Mouse (Mus musculus): Measurements from ENCODE around the gene Vdr. TPM values are rescaled to one million over a fixed set of nuclear protein-coding genes. Genes with fewer than 3 reads are reported as not detected.
"Not testable (repeated sequence)": the region's sequence is repeated elsewhere in the genome, so short reads cannot be mapped to it uniquely, and the experiment has no call there.

Gene Vdr
- total RNA-seq, 2 experiments from 2014 or later = 1.7 to 5.3 TPM

DNA sequence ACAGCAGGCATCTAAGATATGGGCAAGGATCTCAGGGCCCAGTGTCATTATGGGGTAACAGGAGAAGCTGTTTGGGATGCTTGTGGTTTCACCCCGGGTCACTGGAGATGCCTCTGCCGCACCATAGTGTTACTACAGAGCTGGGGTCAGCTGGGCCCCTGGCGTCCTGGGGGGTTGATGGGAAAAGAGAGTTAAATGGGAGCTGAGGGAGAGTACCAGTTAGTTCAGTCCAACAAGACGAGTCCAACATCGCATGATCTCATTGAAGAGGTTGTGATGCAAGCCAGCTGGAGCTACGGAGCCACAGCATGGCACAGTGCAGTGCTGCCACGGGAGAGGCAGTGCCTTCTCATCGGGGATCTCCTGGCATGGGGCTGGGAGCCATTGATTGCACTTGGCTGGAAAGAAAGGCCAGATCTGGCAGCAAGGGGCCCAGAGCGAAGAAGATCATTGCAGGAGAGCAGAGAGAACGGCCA, 22.9 kb downstream of the Vdr start:
- no peak for ATAC-seq (replicated peaks; ENCODE audit: poor library complexity)

DNA sequence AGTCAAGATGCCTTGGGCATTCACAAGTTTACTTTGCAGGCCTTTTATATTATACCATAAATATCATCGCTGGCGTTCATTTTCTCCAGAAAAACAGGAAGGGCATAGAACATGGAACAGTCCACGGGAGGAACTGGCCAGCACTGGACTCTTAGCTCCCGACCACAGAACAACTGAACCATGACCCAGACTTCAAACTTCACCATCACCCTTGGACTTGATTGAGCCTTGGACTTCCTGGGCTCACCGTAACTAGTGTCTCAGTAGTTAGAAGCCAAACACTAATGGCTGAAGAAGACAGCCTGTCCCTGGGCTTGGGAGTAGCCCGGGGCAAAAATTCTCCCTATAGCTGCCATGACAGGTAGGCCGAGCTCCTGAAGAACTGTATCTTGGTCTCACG, 29.0 kb downstream of the Vdr start:
- no peak for ATAC-seq (replicated peaks; ENCODE audit: poor library complexity)

DNA sequence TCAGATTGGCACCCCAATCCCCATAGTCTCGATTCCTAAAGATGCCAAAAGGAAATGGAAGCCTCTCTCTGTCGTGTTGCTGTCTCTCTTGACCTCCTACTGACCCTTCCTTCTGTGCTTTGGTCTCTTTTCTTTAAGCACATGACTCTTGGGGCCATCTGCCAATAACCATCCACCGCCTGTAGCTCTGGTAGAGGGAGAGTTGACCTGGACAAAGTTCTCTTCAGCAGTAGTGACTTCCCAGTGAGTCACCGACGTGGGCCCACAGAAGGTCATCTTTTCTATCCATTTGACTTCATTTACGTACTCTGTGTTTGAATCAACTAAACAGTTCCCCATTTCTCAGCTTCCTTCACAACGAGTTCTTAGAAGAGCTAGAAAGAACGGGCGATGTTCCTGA, 30.0 kb downstream of the Vdr start:
- ATAC-seq (replicated peaks; ENCODE audit: poor library complexity) = no peak

DNA sequence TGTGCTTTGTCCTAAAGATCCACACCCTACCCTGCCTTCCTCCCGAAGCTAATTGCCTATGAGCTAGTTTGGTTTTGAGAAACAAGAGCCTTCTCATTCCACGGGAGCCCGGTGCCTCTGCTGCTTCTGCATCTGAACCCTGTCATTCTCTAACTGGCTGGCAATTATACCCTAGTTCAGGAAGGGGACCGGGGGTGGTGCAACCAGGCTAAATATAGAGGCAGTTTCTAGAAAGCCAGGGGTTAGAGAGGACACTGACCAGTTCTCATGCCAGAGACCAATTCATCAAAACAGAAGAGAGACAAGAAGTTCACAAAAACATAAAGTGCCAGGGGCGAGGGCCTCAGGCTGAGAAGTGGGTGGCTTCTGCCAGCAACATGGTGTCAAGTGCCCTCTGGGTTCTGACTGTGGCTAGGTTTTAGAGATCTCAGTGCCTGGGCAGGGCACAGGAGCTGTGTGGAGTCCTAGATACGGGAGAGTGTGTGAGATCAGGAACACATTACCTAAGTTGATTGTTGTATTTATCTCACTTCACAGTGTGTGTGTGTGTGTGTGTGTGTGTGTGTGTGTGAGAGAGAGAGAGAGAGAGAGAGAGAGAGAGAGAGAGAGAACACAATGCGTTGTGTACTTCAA, 31.6 kb downstream of the Vdr start:
- ATAC-seq (replicated peaks; ENCODE audit: poor library complexity) = peak; percentile 83

DNA sequence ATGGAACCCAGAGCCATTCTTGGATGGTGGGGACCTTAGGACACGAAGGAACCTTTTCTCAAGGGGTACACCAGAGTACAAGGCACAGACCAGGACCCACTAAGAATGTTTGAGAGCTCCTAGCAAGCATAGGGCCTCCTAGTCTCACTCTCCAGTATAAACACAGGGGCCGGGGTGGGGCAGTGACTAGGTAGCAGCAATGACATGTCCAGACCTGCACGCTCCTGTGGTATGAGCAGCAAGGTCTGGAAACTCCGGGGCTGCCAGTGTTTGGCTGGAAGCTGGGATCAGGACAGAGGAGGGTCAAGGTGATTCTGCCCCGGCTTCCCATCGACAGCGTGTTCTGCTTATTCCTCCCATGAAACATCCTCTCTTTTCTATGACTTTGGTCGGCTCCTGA, 34.6 kb downstream of the Vdr start:
- ATAC-seq (replicated peaks; ENCODE audit: poor library complexity) = no peak

DNA sequence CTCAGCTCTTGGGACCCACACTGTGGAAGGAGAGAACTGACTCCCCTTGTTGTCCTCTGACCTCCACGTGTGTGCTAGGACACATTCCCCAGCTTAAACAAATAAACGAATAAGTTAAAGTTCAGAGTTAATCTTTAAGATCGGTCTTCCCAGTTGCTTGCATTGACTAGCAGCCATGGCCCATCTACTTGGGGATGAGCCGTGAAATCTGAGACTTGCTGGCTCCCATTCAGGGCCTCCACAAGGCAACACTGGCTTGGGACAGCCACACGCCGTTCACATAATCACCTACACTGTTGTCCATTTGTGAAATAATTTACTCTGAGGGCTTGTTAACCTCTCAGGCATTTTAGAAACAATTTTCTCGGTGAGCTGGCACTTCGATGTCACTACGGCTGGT, 36.7 kb downstream of the Vdr start:
- ATAC-seq (replicated peaks; ENCODE audit: poor library complexity) = no peak

DNA sequence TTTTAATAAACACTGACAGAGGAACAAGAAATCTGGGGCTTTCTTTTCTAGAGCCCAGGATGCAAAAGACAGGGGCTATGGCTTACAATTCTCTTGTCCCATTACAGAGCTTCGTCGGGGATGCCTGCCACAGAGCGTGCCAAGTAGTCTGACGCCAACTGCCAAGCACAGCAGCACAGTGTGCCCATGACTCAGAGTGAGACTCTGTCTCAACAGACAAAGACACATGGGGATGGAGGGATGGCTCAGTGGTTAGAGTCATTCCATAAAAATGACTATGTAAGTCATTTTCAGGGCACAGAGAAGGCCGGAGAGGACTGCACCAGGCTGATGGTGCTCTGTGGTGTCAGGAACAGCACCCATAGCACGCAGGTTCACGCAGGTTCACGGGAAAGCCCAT, 38.3 kb downstream of the Vdr start:
- no peak for ATAC-seq (replicated peaks; ENCODE audit: poor library complexity)

DNA sequence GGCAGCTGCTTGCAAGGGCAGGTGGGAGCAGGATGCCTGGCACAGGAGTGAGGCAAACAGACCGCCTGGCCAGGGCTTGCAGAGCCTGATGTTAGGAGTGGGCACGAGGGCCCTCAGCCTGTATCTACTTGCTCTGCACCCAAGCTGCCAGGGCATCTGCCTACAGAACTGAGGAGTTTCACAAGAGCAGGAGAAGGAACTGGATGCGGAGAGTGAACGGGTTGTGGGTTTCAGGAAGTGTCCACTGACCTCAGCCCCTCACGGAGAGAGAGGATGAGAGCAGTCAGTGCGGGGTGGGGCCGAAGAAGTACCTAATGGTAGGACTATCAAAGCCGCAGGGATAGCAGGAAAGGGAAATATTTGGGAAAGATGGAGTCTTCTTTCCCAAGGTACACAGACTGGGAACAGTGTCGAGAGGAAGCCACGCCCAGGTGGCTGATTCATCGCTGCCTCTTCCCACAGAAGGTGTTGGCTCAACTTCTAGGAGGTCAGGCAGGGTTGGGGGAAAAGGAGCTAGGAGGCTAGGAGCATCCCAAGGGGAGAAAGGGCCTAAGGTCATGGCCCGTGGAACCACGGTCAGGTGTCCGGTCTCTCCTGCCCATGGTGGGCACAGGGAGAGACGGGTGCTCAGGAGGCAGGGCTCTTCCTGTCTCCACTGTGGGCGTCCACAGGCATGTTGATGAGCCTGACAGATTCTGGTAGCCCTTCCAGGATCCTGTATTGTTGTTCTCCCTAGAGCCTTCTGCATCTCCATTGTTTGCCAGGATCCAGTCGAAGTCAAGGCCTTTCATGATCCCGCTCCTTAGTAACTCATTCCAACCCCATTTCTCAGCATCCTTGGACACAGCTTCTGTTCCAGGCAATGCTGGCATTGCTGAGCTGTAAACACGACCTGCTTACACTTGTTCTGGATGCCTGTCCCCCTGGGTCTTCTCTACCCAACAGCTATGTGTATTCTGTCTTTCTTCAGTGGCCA, 39.1 kb downstream of the Vdr start:
- peak; percentile 68 for ATAC-seq (replicated peaks; ENCODE audit: poor library complexity)

DNA sequence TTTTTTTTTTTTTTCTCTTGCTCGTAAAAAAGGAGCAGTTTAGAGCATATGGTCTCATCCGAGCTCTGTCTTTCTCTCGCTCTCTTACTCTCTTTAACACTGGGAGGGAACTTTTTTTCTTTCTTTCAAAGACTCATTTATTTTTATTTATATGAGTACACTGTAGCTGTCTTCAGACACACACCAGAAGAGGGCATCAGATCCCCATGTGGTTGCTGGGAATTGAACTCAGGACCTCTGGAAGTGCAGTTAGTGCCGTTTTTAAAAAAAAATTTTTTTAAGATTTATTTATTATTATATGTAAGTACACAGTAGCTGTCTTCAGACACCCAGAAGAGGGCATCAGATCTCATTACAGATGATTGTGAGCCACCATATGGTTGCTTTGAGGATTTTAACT, 40.3 kb downstream of the Vdr start:
- ATAC-seq (replicated peaks; ENCODE audit: poor library complexity) = not testable (repeated sequence)

DNA sequence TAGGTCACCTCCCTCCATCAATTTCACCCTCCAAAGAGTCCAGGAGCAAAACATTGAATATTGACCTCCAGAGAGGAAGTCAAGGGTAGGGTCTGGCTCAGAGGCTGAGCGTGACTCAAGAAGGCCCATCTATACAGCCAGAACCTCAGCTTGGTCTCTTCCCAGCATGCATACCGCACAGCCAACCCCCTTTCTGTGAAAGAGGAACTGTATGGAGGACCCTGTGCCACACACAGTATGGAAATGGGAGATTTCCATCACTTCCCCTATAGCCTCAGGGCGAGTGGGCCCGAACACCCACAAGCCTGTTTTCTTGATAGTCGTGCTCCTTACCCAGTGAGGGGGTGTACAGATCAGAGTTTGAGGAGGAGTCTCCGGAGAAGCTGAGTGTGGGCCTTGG, 41.4 kb downstream of the Vdr start:
- ATAC-seq (replicated peaks; ENCODE audit: poor library complexity) = peak; percentile 56

DNA sequence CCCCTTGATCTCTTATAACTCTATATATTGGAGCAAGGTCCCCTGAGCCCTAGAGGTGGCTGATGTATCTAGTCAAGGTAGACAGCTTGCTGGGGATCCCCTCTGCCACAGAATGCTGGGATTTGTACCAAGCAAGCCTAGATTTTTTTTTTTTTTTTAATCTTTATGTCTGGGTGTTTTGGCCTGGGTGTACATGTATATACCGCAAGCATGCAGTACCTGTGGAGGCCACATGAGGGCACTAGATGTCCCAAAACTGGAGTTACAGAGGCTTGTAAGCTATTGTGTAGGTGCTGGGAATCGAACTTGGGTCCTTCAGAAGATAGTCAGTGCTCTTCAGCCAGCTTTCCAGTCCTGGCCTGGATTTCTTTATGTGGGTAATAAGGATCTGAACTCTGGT, 44.4 kb downstream of the Vdr start:
- ATAC-seq (replicated peaks; ENCODE audit: poor library complexity) = no peak

DNA sequence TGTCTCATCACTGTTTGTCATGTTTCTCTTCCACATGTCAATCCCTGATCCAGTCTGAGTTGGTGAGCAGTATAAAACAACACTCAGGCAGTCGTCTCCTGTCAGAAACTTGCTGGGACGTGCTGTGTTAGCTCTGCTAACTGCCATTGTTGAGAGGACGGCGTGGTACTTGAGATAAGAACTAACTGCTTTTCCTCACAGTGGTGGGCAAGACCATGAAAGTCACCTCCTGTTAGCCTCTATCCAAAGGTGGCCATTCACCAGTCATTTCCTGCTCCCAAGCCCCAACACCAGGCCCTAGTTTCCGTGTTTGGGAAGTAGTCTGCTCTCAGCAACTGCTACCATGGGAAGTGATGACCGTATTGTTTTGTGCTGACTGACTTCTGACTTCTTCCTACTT, 45.3 kb downstream of the Vdr start:
- ATAC-seq (replicated peaks; ENCODE audit: poor library complexity) = peak; percentile 58

DNA sequence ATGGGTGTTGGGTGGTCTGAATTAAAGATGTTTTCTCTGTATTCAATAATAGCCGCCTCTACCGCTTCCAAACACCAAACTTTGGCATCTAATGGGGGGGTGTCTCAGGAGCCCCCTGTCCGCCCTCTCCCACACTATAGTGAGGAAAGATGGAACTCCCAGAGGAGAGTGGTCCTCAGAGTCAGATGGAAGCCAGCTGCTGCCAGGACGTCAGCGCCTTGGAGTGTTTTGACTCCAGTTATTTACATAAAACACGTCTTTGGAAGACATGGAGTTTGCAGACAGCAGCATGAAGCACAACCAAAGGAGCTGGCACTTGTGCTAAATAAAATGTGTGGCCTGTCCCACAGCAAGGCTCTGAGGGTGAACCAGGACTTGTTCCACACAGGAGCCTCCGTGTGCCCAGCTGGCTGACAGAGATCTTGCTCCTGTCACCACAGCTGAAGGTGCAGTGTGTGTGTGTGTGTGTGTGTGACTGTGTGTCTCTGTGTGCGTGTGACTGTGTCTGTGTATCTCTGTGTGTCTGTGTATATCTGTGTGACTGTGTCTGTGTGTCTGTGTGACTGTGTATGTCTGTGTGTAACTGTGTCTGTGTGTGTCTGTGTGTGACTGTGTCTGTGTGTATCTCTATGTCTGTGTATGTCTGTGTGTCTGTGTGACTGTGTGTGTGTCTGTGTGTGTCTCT, 45.9 kb downstream of the Vdr start:
- peak; percentile 43 for ATAC-seq (replicated peaks; ENCODE audit: poor library complexity)

DNA sequence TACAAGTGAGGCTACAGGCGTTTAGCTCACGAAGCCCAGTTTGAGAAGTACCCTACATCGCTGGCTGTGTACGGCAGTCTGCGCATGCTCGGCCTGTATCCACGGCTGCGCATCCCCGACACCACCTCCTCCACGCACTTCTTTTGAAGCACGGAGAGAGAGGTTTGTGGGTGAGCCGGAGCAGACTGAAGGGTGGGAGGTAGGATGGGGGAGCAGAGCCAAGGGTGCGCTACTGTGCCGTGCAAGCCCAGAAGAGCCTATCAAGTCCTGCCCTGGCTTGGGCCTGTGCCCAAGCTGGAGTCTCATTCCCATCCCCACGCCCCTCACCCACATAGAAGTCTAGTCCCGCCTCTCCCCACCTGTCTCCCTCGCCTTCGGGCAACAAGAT, 46.9 kb downstream of the Vdr start:
- ATAC-seq (replicated peaks; ENCODE audit: poor library complexity) = no peak

DNA sequence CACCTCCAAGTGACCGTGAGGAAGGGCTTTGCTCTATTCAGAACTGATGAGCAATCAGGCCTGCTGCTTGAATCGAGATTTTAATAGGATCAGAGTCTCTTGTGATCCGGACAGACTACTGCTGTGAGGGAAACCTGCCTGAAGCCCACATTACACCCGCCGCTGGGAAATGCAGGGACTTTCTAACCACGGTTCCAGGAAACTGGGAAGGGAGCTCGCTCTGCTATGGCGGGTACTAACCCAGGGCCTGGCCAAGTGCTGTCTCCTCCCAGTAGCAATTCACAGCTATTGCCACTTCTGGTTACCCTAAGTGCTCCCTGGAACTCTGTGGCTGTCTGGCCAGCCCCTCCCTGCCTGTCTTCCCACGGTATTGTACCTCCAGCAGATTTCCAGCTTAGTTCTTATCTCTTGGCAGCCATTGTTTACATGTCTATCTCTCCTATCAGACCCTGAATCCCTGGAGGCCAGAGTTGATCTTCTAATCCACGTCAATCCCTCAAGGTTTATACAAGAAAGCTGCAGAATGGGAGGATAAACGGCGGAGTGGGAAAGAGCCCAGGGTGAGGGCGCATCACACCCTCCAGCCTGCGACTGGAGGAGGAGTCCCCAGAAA, 47.4 kb downstream of the Vdr start:
- ATAC-seq (replicated peaks; ENCODE audit: poor library complexity) = no peak

DNA sequence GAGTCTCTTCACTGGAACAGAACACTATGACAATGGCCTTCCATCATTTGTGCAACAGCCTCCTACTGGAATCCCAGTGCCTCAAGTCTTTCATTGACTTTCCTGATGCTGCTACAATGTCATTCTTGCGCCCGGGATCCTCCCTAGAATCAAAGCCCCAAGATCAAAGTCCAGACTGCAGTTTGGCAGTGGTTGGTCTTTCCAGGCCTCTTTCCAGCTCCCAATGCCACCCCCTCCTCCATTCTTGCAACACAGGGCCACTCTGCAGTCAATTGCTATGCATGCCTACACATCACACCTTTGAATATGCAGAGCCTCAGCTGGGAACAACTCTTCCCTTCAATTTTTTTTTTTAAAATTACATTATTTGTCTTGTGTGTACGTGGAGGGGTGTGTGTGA, 50.1 kb downstream of the Vdr start:
- no peak for ATAC-seq (replicated peaks; ENCODE audit: poor library complexity)

DNA sequence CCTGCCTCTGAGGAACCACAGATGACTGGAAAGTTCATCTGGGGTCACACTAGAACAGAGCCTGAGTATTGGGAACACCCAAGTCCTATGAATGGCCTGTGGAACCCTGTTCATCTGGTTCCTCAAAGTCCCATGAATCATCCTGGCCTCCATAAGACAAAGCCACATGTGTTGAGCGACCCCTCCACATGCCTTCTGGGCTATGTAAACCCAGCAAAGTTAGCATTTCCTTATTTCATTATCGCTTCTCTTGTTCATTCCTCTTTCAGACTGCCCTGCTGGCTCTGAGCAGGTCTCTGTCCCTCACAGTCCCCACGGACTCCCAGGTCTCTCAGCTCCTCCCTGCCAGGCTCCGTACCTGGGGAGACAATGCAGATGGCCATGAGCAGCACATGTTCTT, 52.0 kb downstream of the Vdr start:
- no peak for ATAC-seq (replicated peaks; ENCODE audit: poor library complexity)

DNA sequence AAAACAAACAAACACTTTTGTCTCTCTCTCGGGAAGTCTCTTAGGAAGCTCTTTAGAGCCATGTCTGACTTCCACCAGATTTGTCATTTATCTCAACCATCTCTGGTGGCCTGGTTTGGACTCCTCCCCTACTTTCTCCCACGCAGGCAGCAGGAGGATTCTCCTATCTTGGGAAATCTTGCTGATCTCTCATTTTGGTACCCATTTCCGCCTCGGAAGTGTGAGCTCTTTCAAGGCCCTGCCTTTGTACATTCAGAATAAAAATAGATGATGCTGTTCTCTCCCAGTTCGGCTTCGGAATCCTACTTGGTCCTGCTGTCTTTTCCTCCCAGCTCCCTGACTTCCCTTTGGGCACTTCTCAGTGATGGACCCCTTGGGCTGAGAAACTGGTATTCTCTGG, 55.9 kb downstream of the Vdr start:
- ATAC-seq (replicated peaks; ENCODE audit: poor library complexity) = no peak

DNA sequence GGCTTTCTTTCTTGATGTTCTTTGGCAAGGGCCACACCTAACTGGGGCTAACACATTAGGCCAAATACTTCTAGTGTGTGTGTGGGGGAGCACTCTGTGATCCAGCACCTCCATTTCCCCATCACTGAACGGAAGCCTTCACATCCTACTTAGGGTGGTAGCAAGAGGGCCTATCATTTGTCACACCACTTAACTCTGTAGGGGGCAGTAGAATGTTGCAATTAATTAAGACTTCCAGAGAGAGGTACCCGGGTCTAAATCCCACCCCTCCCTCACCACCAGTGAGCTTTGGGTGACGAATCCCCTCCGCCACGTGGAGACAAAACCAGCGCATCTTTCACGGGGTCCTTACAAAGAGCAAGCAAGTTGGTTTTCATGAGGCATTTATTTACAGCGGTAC, 56.4 kb downstream of the Vdr start:
- ATAC-seq (replicated peaks; ENCODE audit: poor library complexity) = no peak

DNA sequence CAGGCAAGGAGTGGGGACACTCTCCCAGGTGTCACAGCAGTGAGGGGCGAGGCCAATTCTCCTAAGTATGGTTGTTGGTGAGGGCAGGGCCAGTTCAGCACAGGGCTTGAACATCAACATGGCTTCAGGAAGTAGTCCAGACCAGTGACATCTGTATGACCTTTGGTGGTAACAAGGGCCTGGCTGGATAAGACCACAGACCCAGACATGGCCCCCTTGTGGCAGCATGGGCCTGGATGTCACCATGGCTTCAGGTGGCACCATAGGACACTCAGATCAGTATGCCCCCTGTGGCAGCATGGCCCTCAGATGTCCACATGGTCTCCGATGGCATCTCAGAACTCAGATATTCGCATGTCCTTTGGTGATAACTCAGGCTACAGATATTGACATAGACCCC, 58.1 kb downstream of the Vdr start:
- no peak for ATAC-seq (replicated peaks; ENCODE audit: poor library complexity)

DNA sequence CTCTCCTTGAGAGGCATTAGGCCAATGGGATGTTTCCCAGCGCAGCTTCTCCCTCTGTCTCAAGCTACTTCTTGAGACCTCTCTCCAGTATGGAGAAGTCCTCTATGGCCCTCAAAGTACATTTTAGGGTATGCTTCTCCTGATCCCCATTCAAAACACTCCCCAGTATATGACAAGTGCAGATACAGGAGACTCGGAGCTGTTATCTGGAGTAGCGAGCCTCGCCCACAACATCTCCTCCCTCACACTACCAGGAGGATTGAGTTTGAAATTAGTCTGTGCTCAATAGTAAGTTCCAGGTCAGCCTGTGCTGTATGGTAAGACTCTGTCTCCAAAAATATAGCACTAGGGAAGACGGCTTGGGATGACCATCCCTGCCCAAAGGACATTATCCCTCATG, 59.4 kb downstream of the Vdr start:
- no peak for ATAC-seq (replicated peaks; ENCODE audit: poor library complexity)

Data from megakaryocyte progenitor cell, adult 5-6 weeks (primary cell).